Mouse (Mus musculus) left cerebral cortex, postnatal 25 days (tissue): Measurements from ENCODE around the gene Fras1. TPM values are rescaled to one million over a fixed set of nuclear protein-coding genes. Genes with fewer than 3 reads are reported as not detected.

ENCODE experiments used
- DNase-seq, 2 experiments: peaks; one replicate each; pipeline ENCODE4 v3.0.0; 2022; ENCODE audit warnings: low spot score in 2 of 2, mixed read lengths in 1 of 2
- intact Hi-C: fragments of 180-260 bp; cut with DNase I; formaldehyde crosslinking; loops from one replicate; pipeline ENCODE4 v1.15.1; 2025
- total RNA-seq, 2 experiments: library from RNA; stranded (reverse); gene quantifications; 2 replicates each; pipeline ENCODE4 v1.2.3; 2021

Gene Fras1
- total RNA-seq, 2 experiments from 2014 or later = 20.3 to 29.6 TPM

- intact Hi-C loops = no loop called here
- DNase-seq = no peak
Measured at GRCm38 (mm10) chr5:96395786-96396650, 22.3 kb downstream of the Fras1 start.

GRCm38 (mm10) chr5:96402555-96402954 is 28.8 kb downstream of the Fras1 start:
- intact Hi-C loops = no loop called here
- no peak for DNase-seq

GRCm38 (mm10) chr5:96405139-96405842 is 31.5 kb downstream of the Fras1 start:
- DNase-seq = no peak
- intact Hi-C loops = no loop called here

- no peak for DNase-seq
- intact Hi-C loops = no loop called here
Measured at GRCm38 (mm10) chr5:96408291-96408690, 34.5 kb downstream of the Fras1 start.

GRCm38 (mm10) chr5:96412754-96413394 is 39.1 kb downstream of the Fras1 start:
- DNase-seq = no peak
- intact Hi-C loops = no loop called here

- intact Hi-C loops = no loop called here
- DNase-seq = peak; percentile 12 to 18
Measured at GRCm38 (mm10) chr5:96417121-96417520, 43.4 kb downstream of the Fras1 start.

GRCm38 (mm10) chr5:96421550-96421949 is 47.8 kb downstream of the Fras1 start:
- no peak for DNase-seq
- intact Hi-C loops = no loop called here

GRCm38 (mm10) chr5:96422716-96423115 is 49.0 kb downstream of the Fras1 start:
- DNase-seq = no peak
- intact Hi-C loops = no loop called here

GRCm38 (mm10) chr5:96425391-96425790 is 51.6 kb downstream of the Fras1 start:
- intact Hi-C loops = no loop called here
- DNase-seq = no peak

GRCm38 (mm10) chr5:96429532-96430141 is 55.9 kb downstream of the Fras1 start:
- no peak for DNase-seq
- intact Hi-C loops = no loop called here

GRCm38 (mm10) chr5:96437870-96438269 is 64.1 kb downstream of the Fras1 start:
- intact Hi-C loops = no loop called here
- DNase-seq = no peak

- no peak for DNase-seq
- intact Hi-C loops = no loop called here
Measured at GRCm38 (mm10) chr5:96439811-96440210, 66.1 kb downstream of the Fras1 start.

- no peak for DNase-seq
- intact Hi-C loops = no loop called here
Measured at GRCm38 (mm10) chr5:96447460-96447859, 73.7 kb downstream of the Fras1 start.

- intact Hi-C loops = no loop called here
- no peak for DNase-seq
Measured at GRCm38 (mm10) chr5:96452027-96452426, 78.3 kb downstream of the Fras1 start.

- intact Hi-C loops = no loop called here
- no peak for DNase-seq
Measured at GRCm38 (mm10) chr5:96453386-96453785, 79.6 kb downstream of the Fras1 start.

GRCm38 (mm10) chr5:96454422-96454821 is 80.7 kb downstream of the Fras1 start:
- no peak for DNase-seq

GRCm38 (mm10) chr5:96455241-96455640 is 81.5 kb downstream of the Fras1 start:
- peak in 1 of 2 experiments; percentile 14 for DNase-seq
- intact Hi-C loops = loop anchor here (5.0 kb wide), 2 partner anchors 83 to 222 kb away; partner anchors contain the start of gene Fras1

More at GRCm38 (mm10) chr5:96454422-96454821, 80.7 kb downstream of the Fras1 start:
- intact Hi-C loops = no loop called here

- peak; percentile 19 to 75 for DNase-seq
- intact Hi-C loops = loop anchor here (2.0 to 5.0 kb wide), 3 partner anchors 85 to 220 kb away; partner anchors contain the start of gene Fras1
Measured at GRCm38 (mm10) chr5:96457436-96457958, 83.7 kb downstream of the Fras1 start.

GRCm38 (mm10) chr5:96459605-96460004 is 85.8 kb downstream of the Fras1 start:
- intact Hi-C loops = loop anchor here (5.0 kb wide), 2 partner anchors 87 to 218 kb away; partner anchors contain the start of gene Fras1
- no peak for DNase-seq
